Comparison of ENCODE assay signal across 11 mouse cellular contexts in the genomic region with DNA sequence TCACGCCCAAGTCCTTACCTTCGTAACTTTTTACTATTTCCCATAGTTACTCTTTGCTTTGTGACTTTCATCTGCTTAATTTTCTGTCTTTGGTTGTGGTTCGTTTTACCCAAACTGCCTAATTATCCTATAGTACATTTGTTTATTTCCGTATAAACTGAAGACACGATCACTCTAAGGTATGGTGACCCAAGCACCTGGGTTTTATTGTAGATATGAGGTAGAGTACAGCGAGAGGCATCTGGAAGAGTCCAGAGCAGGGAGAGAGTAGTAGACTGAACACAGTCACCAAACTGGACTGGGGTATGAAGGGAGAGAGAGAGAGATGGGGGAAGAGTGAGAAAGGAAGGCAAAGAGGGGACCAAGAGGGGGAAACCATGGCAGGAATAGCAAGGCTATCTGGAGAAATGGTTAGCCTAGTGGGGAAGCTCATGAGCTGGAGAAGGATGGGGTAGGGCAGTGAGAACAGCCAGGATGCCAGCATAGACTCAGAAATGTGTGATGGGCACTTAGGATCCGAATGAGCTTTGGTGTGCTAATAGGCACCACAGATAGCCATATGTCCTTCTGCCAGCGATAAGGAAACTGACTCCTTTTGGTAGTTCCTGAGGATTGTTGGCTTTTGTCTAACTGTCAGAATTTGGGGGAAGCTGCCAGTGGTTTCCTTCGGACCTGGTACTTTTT.
A peak's percentile ranks its signal among the peaks of the same experiment; 100 is the strongest.
DNase-seq lines count a peak whose midpoint lies in the region; ATAC-seq lines count a peak whose summit lies in the region.
"Had no signal": no experiment of that assay in that cellular context is flagged by ENCODE, and none has a peak within 500 bp of the region (broad histone marks: within the 10 kb centered on the region; RNA-seq: fewer than 3 reads in every experiment).

No protein-coding gene starts in this region.

- H3K27ac ChIP-seq in liver, embryonic 12.5 days: no peak overlapping the region
- H3K27ac ChIP-seq in forebrain, embryonic 15.5 days (replicated peaks): no peak overlapping the region
- 0 out of 2 replicates have a peak overlapping the region, but pooled peaks have one; percentile 23 for H3K27ac ChIP-seq in limb, embryonic 10.5 days
- H3K27ac ChIP-seq in neural tube, embryonic 13.5 days (replicated peaks): no peak overlapping the region
- H3K27ac ChIP-seq: limb, embryonic 15.5 days had no signal

- intact Hi-C loops in heart, postnatal 25 days (cut with DNase I): no loop called here

- no peaks in the 10 kb centered on the region for H3K36me3 ChIP-seq in liver, embryonic 12.5 days
- H3K36me3 ChIP-seq in forebrain, embryonic 15.5 days: no peaks in the 10 kb centered on the region
- no peaks in the 10 kb centered on the region for H3K36me3 ChIP-seq in limb, embryonic 10.5 days
- H3K36me3 ChIP-seq in neural tube, embryonic 13.5 days: no peaks in the 10 kb centered on the region
- H3K36me3 ChIP-seq: limb, embryonic 15.5 days had no signal

- no peak for ATAC-seq in liver, embryonic 12.5 days
- no peak for ATAC-seq in forebrain, embryonic 15.5 days (replicated peaks)
- ATAC-seq in neural tube, embryonic 13.5 days (ENCODE audit: low read depth): peak; percentile 40; the same call in 1 of the 2 replicates
- ATAC-seq in monocyte, adult 5-6 weeks (replicated peaks; ENCODE audit: insufficient number of reproducible peaks, low FRiP score, low TSS enrichment, poor library complexity, severe bottlenecking): no peak
- ATAC-seq: intestine, postnatal 0 days had no signal

- H3K9me3 ChIP-seq in liver, embryonic 12.5 days (replicated peaks): no peaks in the 10 kb centered on the region
- H3K9me3 ChIP-seq in forebrain, embryonic 15.5 days: no peaks in the 10 kb centered on the region
- H3K9me3 ChIP-seq in limb, embryonic 10.5 days (replicated peaks): no peaks in the 10 kb centered on the region
- no peaks in the 10 kb centered on the region for H3K9me3 ChIP-seq in neural tube, embryonic 13.5 days
- H3K9me3 ChIP-seq: limb, embryonic 15.5 days had no signal

- H3K9ac ChIP-seq in liver, embryonic 12.5 days: no peak overlapping the region
- H3K9ac ChIP-seq in forebrain, embryonic 15.5 days (replicated peaks): no peak overlapping the region
- no peak overlapping the region for H3K9ac ChIP-seq in neural tube, embryonic 13.5 days
- H3K9ac ChIP-seq: limb, embryonic 15.5 days had no signal

- no peak for DNase-seq in liver
- no peak for DNase-seq in limb, embryonic 10.5 days (ENCODE audit: low spot score)
- DNase-seq in heart, postnatal 25 days (ENCODE audit: low spot score): no peak
- no peak for DNase-seq in spleen, adult 18-20 months

- WGBS in liver, embryonic 12.5 days (ENCODE audit: insufficient replicate concordance): 65% methylated on average over 9 of the region's 9 CpGs
- 52% methylated on average over 9 of the region's 9 CpGs for WGBS in forebrain, embryonic 15.5 days
- 87% methylated on average over 9 of the region's 9 CpGs for WGBS in limb, embryonic 10.5 days
- 68% methylated on average over 9 of the region's 9 CpGs for WGBS in neural tube, embryonic 13.5 days

- peaks cover 5% of the 10 kb centered on the region; the same call in 1 of the 2 replicates for H3K4me1 ChIP-seq in liver, embryonic 12.5 days
- H3K4me1 ChIP-seq in forebrain, embryonic 15.5 days: peaks cover 20% of the 10 kb centered on the region
- peaks cover 25% of the 10 kb centered on the region for H3K4me1 ChIP-seq in limb, embryonic 10.5 days
- H3K4me1 ChIP-seq in neural tube, embryonic 13.5 days (replicated peaks): peaks cover 21% of the 10 kb centered on the region

- H3K4me3 ChIP-seq in liver, embryonic 12.5 days: no peak overlapping the region
- H3K4me3 ChIP-seq in forebrain, embryonic 15.5 days: peak overlapping the region; percentile 23; the same call in 1 of the 2 replicates
- no peak overlapping the region for H3K4me3 ChIP-seq in limb, embryonic 10.5 days
- no peak overlapping the region for H3K4me3 ChIP-seq in neural tube, embryonic 13.5 days
- H3K4me3 ChIP-seq: limb, embryonic 15.5 days; myocyte had no signal

- peak overlapping the region; percentile 4; the same call in 1 of the 2 replicates for H3K4me2 ChIP-seq in liver, embryonic 12.5 days
- peak overlapping the region; percentile 42; the same call in 1 of the 2 replicates for H3K4me2 ChIP-seq in forebrain, embryonic 15.5 days (replicated peaks)
- H3K4me2 ChIP-seq in neural tube, embryonic 13.5 days: peak overlapping the region; percentile 45
- H3K4me2 ChIP-seq: limb, embryonic 15.5 days had no signal

- H3K27me3 ChIP-seq in liver, embryonic 12.5 days (replicated peaks): no peaks in the 10 kb centered on the region
- no peaks in the 10 kb centered on the region for H3K27me3 ChIP-seq in forebrain, embryonic 15.5 days
- H3K27me3 ChIP-seq in limb, embryonic 10.5 days (ENCODE audit: low read depth, poor library complexity, severe bottlenecking): no peaks in the 10 kb centered on the region
- H3K27me3 ChIP-seq in neural tube, embryonic 13.5 days: no peaks in the 10 kb centered on the region
- H3K27me3 ChIP-seq: limb, embryonic 15.5 days had no signal
